Mouse (Mus musculus): ENCODE measurements around the gene Zfp319.

- no peak for TF ChIP-seq CTCF (IDR thresholded peaks at IDR 0.05; ENCODE audit: borderline replicate concordance, extremely low read depth, insufficient read depth, insufficient read length)
- no peak for TF ChIP-seq POLR2A (IDR thresholded peaks at IDR 0.05; ENCODE audit: borderline replicate concordance, extremely low read depth, insufficient read depth, insufficient read length, poor library complexity, severe bottlenecking)
Measured at GRCm38 (mm10) chr8:95293891-95294290, 37.9 kb downstream of the Zfp319 start.

Measured in brain, embryonic 14.5 days (tissue).